Mouse (Mus musculus) MEL (cell line): Measurements from ENCODE around the gene Tmem236.

Experiments
- CTCF ChIP-seq, 3 experiments: IDR thresholded peaks in 2 of 3; conservative IDR thresholded peaks in 1 of 3; 2 replicates each; pipeline ENCODE4 v1.5.1; 2011 to 2012; ENCODE audit warnings: low read length in 3 of 3, low read depth in 2 of 3, mild to moderate bottlenecking in 2 of 3, improper control_type of control experiment in 1 of 3, inconsistent platforms in 1 of 3, mixed read lengths in 1 of 3, moderate library complexity in 1 of 3; ENCODE audit not compliant: control insufficient read depth in 1 of 3, insufficient read depth in 1 of 3, poor library complexity in 1 of 3, severe bottlenecking in 1 of 3
- MAFK ChIP-seq: IDR thresholded peaks from 2 replicates; pipeline ENCODE4 v1.6.1; 2011; ENCODE audit warnings: low read depth, mild to moderate bottlenecking, low read length, improper control_type of control experiment, borderline replicate concordance

DNA sequence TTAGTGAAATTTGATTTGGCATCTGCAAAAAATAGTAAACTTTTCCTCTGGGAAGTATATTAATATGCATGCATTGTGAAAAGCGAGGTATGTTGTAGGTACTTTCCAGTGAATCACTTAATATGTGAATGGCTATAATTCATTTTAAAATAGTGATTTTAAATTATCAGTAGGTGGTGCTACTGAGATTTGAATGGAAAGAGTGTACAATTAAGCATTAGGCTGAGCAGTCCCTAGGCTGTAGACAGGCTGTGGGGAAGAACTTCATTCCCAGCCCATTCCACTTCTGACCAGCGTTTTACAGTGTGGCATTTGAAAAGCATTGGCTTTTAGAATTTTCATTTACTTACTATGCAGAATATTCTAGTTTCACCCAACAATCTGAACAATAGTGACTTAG lies 14.6 kb upstream of the Tmem236 start:
- TF ChIP-seq CTCF (IDR thresholded peaks at IDR 0.05 in 2 of 3, conservative IDR thresholded peaks at IDR 0.05 in 1 of 3; ENCODE audit: control insufficient read depth in 1 of 3, insufficient read depth in 1 of 3, low read depth in 2 of 3, low read length in 3 of 3, poor library complexity in 1 of 3, severe bottlenecking in 1 of 3) (peak in 1 of 3 experiments; percentile 26; a peak in 2 of 6 replicates), MAFK (no peak)
